Mouse (Mus musculus) heart, adult 2 months (tissue): Measurements from ENCODE around the gene Amn.

Experiments used
- CTCF ChIP-seq: fragments of 200-600 bp; IDR thresholded peaks from 2 replicates; pipeline ENCODE4 v1.8.1; 2022; ENCODE audit warnings: antibody characterized with exemption, mild to moderate bottlenecking, moderate library complexity
- EP300 ChIP-seq: fragments of 200-500 bp; IDR thresholded peaks from 2 replicates; pipeline ENCODE4 v1.6.1; 2011; ENCODE audit warnings: low read depth, low read length, control low read depth; ENCODE audit not compliant: insufficient read depth
- POLR2A ChIP-seq: fragments of 200-500 bp; IDR thresholded peaks from 2 replicates; pipeline ENCODE4 v1.6.1; 2011; ENCODE audit warnings: mild to moderate bottlenecking, low read depth, low read length, control low read depth; ENCODE audit not compliant: insufficient read depth

GRCm38 (mm10) chr12:111320549-111320948 is 49.7 kb downstream of the Amn start:
- no peak for TF ChIP-seq POLR2A
- no peak for TF ChIP-seq CTCF
- TF ChIP-seq EP300 = no peak
